Mouse (Mus musculus): ENCODE data around the gene Dpp9. TPM values are rescaled to one million over a fixed set of nuclear protein-coding genes. Genes with fewer than 3 reads are reported as not detected.
A peak's percentile ranks its signal among the peaks of the same experiment; 100 is the strongest.

Dpp9 gene
- total and polyA plus RNA-seq, 2 experiments: 10.7 to 55.4 TPM

GRCm38 (mm10) chr17:56141702-56142605 lies 76.8 kb downstream of the Dpp9 start:
- Histone ChIP-seq H3K27ac (replicated peaks; ENCODE audit: insufficient read depth, low read depth, low read length) (no peak overlapping the region), H3K79me2 (ENCODE audit: control insufficient read depth, insufficient read depth, low read length) (no peaks in the 10 kb centered on the region), H3K9ac (ENCODE audit: low read depth, low read length) (no peak overlapping the region), H3K4me1 (ENCODE audit: control insufficient read depth, insufficient read depth, low read length) (no peaks in the 10 kb centered on the region), H3K4me3 (ENCODE audit: insufficient read depth, low read depth, low read length) (peak overlapping the region; percentile 29; the same call in 1 of the 2 replicates), H3K36me3 (ENCODE audit: control insufficient read depth, insufficient read depth, low read length) (no peaks in the 10 kb centered on the region), H3K27me3 (ENCODE audit: control insufficient read depth, insufficient read depth, low read length) (peaks cover 15% of the 10 kb centered on the region)
- no peak for DNase-seq (ENCODE audit: extremely low read depth, low read depth, low spot score)
- TF ChIP-seq CTCF (IDR thresholded peaks at IDR 0.05; ENCODE audit: low read depth, low read length) (no peak), POLR2A (IDR thresholded peaks at IDR 0.05; ENCODE audit: extremely low read depth, insufficient read depth, low read length) (no peak)
- WGBS: 5% methylated on average over 45 of the region's 47 CpGs

GRCm38 (mm10) chr17:56139858-56140595 lies 78.7 kb downstream of the Dpp9 start, which contains the start of gene Sema6b:
TSS of gene Sema6b (minus strand) at chr17:56140343.
- no peak for DNase-seq (ENCODE audit: extremely low read depth, low read depth, low spot score)
- no peaks in the 10 kb centered on the region for H3K36me3 ChIP-seq (ENCODE audit: control insufficient read depth, insufficient read depth, low read length)
- 4% methylated on average over 79 of the region's 79 CpGs for WGBS
- TF ChIP-seq CTCF (IDR thresholded peaks at IDR 0.05; ENCODE audit: low read depth, low read length) (no peak), POLR2A (IDR thresholded peaks at IDR 0.05; ENCODE audit: extremely low read depth, insufficient read depth, low read length) (no peak)
- no peak within 1 kb of the TSS for H3K27ac ChIP-seq (replicated peaks; ENCODE audit: insufficient read depth, low read depth, low read length)
- H3K4me3 ChIP-seq (ENCODE audit: insufficient read depth, low read depth, low read length): peak within 1 kb of the TSS; percentile 70
- peaks cover 15% of the 10 kb centered on the region for H3K27me3 ChIP-seq (ENCODE audit: control insufficient read depth, insufficient read depth, low read length)
- peak within 1 kb of the TSS; percentile 52 for H3K9ac ChIP-seq (ENCODE audit: low read depth, low read length)
- no peaks in the 10 kb centered on the region for H3K4me1 ChIP-seq (ENCODE audit: control insufficient read depth, insufficient read depth, low read length)
- no peaks in the 10 kb centered on the region for H3K79me2 ChIP-seq (ENCODE audit: control insufficient read depth, insufficient read depth, low read length)

GRCm38 (mm10) chr17:56139355-56139754 lies 79.3 kb downstream of the Dpp9 start:
- H3K9ac ChIP-seq (ENCODE audit: low read depth, low read length): peak overlapping the region; percentile 52; the same call in 1 of the 2 replicates
- WGBS: 17% methylated on average over 21 of the region's 21 CpGs
- H3K4me1 ChIP-seq (ENCODE audit: control insufficient read depth, insufficient read depth, low read length): peaks cover 2% of the 10 kb centered on the region; the same call in 1 of the 2 replicates
- DNase-seq (ENCODE audit: extremely low read depth, low read depth, low spot score): no peak
- H3K36me3 ChIP-seq (ENCODE audit: control insufficient read depth, insufficient read depth, low read length): no peaks in the 10 kb centered on the region
- peak overlapping the region; percentile 70; the same call in 1 of the 2 replicates for H3K4me3 ChIP-seq (ENCODE audit: insufficient read depth, low read depth, low read length)
- peaks cover 15% of the 10 kb centered on the region for H3K27me3 ChIP-seq (ENCODE audit: control insufficient read depth, insufficient read depth, low read length)
- H3K79me2 ChIP-seq (ENCODE audit: control insufficient read depth, insufficient read depth, low read length): no peaks in the 10 kb centered on the region
- no peak for TF ChIP-seq CTCF (IDR thresholded peaks at IDR 0.05; ENCODE audit: low read depth, low read length)
- TF ChIP-seq POLR2A (IDR thresholded peaks at IDR 0.05; ENCODE audit: extremely low read depth, insufficient read depth, low read length): no peak
- H3K27ac ChIP-seq (replicated peaks; ENCODE audit: insufficient read depth, low read depth, low read length): no peak overlapping the region

GRCm38 (mm10) chr17:56137839-56138613 lies 80.7 kb downstream of the Dpp9 start:
- peaks cover 5% of the 10 kb centered on the region; the same call in 1 of the 2 replicates for H3K4me1 ChIP-seq (ENCODE audit: control insufficient read depth, insufficient read depth, low read length)
- no peak for DNase-seq (ENCODE audit: extremely low read depth, low read depth, low spot score)
- peaks cover 15% of the 10 kb centered on the region for H3K27me3 ChIP-seq (ENCODE audit: control insufficient read depth, insufficient read depth, low read length)
- no peak overlapping the region for H3K27ac ChIP-seq (replicated peaks; ENCODE audit: insufficient read depth, low read depth, low read length)
- no peak overlapping the region for H3K4me3 ChIP-seq (ENCODE audit: insufficient read depth, low read depth, low read length)
- TF ChIP-seq CTCF (IDR thresholded peaks at IDR 0.05; ENCODE audit: low read depth, low read length) (no peak), POLR2A (IDR thresholded peaks at IDR 0.05; ENCODE audit: extremely low read depth, insufficient read depth, low read length) (no peak)
- 43% methylated on average over 25 of the region's 25 CpGs for WGBS
- no peak overlapping the region for H3K9ac ChIP-seq (ENCODE audit: low read depth, low read length)
- H3K36me3 ChIP-seq (ENCODE audit: control insufficient read depth, insufficient read depth, low read length): no peaks in the 10 kb centered on the region
- H3K79me2 ChIP-seq (ENCODE audit: control insufficient read depth, insufficient read depth, low read length): no peaks in the 10 kb centered on the region

Other genes starting within 250 kb of the Dpp9 start
- not detected in 2 replicates for gene Shd, start 248.4 kb downstream of the Dpp9 start, total RNA-seq (2014; rRNA removed)
- gene Shd, start 248.4 kb downstream of the Dpp9 start, polyA plus RNA-seq (2012; rRNA removed): 0.20 and 0.35 TPM in 2 replicates
- not detected in 2 replicates for gene Fsd1, start 232.4 kb downstream of the Dpp9 start, total RNA-seq (2014; rRNA removed)
- gene Fsd1, start 232.4 kb downstream of the Dpp9 start, polyA plus RNA-seq (2012; rRNA removed): not detected in 2 replicates
- 30.9 and 35.3 TPM in 2 replicates for gene Stap2, start 213.3 kb downstream of the Dpp9 start, total RNA-seq (2014; rRNA removed)
- gene Stap2, start 213.3 kb downstream of the Dpp9 start, polyA plus RNA-seq (2012; rRNA removed): 38.8 and 44.8 TPM in 2 replicates
- 86.2 and 93.2 TPM in 2 replicates for gene Mpnd, start 213.2 kb downstream of the Dpp9 start, total RNA-seq (2014; rRNA removed)
- gene Mpnd, start 213.2 kb downstream of the Dpp9 start, polyA plus RNA-seq (2012; rRNA removed): 142 and 175 TPM in 2 replicates
- 8.8 and 10.5 TPM in 2 replicates for gene Sh3gl1, start 182.3 kb downstream of the Dpp9 start, total RNA-seq (2014; rRNA removed)
- 33.5 and 40.0 TPM in 2 replicates for gene Sh3gl1, start 182.3 kb downstream of the Dpp9 start, polyA plus RNA-seq (2012; rRNA removed)
- gene Chaf1a, start 178.5 kb downstream of the Dpp9 start, total RNA-seq (2014; rRNA removed): 0.37 and 0.81 TPM in 2 replicates
- 0.26 and 0.31 TPM in 2 replicates for gene Chaf1a, start 178.5 kb downstream of the Dpp9 start, polyA plus RNA-seq (2012; rRNA removed)
- gene Ubxn6, start 143.9 kb downstream of the Dpp9 start, total RNA-seq (2014; rRNA removed): 34.9 and 42.9 TPM in 2 replicates
- gene Ubxn6, start 143.9 kb downstream of the Dpp9 start, polyA plus RNA-seq (2012; rRNA removed): 55.8 and 56.0 TPM in 2 replicates
- gene Hdgfl2, start 139.3 kb downstream of the Dpp9 start, total RNA-seq (2014; rRNA removed): 11.3 and 13.8 TPM in 2 replicates
- gene Hdgfl2, start 139.3 kb downstream of the Dpp9 start, polyA plus RNA-seq (2012; rRNA removed): 29.0 and 30.2 TPM in 2 replicates
- gene Plin4, start 109.1 kb downstream of the Dpp9 start, total RNA-seq (2014; rRNA removed): 2.1 and 2.3 TPM in 2 replicates
- 1.8 and 2.8 TPM in 2 replicates for gene Plin4, start 109.1 kb downstream of the Dpp9 start, polyA plus RNA-seq (2012; rRNA removed)
- gene Plin5, start 101.3 kb downstream of the Dpp9 start, total RNA-seq (2014; rRNA removed): 19.2 and 24.6 TPM in 2 replicates
- gene Plin5, start 101.3 kb downstream of the Dpp9 start, polyA plus RNA-seq (2012; rRNA removed): 42.7 and 58.2 TPM in 2 replicates
- gene Lrg1, start 96.9 kb downstream of the Dpp9 start, total RNA-seq (2014; rRNA removed): 90.0 and 116 TPM in 2 replicates
- gene Lrg1, start 96.9 kb downstream of the Dpp9 start, polyA plus RNA-seq (2012; rRNA removed): 543 and 600 TPM in 2 replicates
- gene Sema6b, start 78.6 kb downstream of the Dpp9 start, total RNA-seq (2014; rRNA removed): 1.3 TPM in 2 replicates
- 2.7 and 3.9 TPM in 2 replicates for gene Sema6b, start 78.6 kb downstream of the Dpp9 start, polyA plus RNA-seq (2012; rRNA removed)
- gene Tnfaip8l1, start 56.4 kb downstream of the Dpp9 start, total RNA-seq (2014; rRNA removed): 16.2 and 20.9 TPM in 2 replicates
- gene Tnfaip8l1, start 56.4 kb downstream of the Dpp9 start, polyA plus RNA-seq (2012; rRNA removed): 21.8 and 25.5 TPM in 2 replicates
- 89.4 and 91.1 TPM in 2 replicates for gene Mydgf, start 35.0 kb downstream of the Dpp9 start, total RNA-seq (2014; rRNA removed)
- gene Mydgf, start 35.0 kb downstream of the Dpp9 start, polyA plus RNA-seq (2012; rRNA removed): 81.1 and 86.0 TPM in 2 replicates
- gene Fem1a, start 37.9 kb upstream of the Dpp9 start, total RNA-seq (2014; rRNA removed): 11.5 and 12.1 TPM in 2 replicates
- gene Fem1a, start 37.9 kb upstream of the Dpp9 start, polyA plus RNA-seq (2012; rRNA removed): 16.6 and 18.9 TPM in 2 replicates
- 2.5 and 3.4 TPM in 2 replicates for gene Ticam1, start 57.9 kb upstream of the Dpp9 start, total RNA-seq (2014; rRNA removed)
- 20.9 and 27.7 TPM in 2 replicates for gene Ticam1, start 57.9 kb upstream of the Dpp9 start, polyA plus RNA-seq (2012; rRNA removed)
- gene Plin3, start 74.0 kb upstream of the Dpp9 start, total RNA-seq (2014; rRNA removed): 23.0 and 28.1 TPM in 2 replicates
- 20.6 and 21.5 TPM in 2 replicates for gene Plin3, start 74.0 kb upstream of the Dpp9 start, polyA plus RNA-seq (2012; rRNA removed)
- not detected in 2 replicates for gene Arrdc5, start 81.4 kb upstream of the Dpp9 start, total RNA-seq (2014; rRNA removed)
- gene Arrdc5, start 81.4 kb upstream of the Dpp9 start, polyA plus RNA-seq (2012; rRNA removed): not detected in 2 replicates
- 0.92 and 2.7 TPM in 2 replicates for gene Uhrf1, start 84.4 kb upstream of the Dpp9 start, total RNA-seq (2014; rRNA removed)
- gene Uhrf1, start 84.4 kb upstream of the Dpp9 start, polyA plus RNA-seq (2012; rRNA removed): 0.20 and 0.22 TPM in 2 replicates
- gene Kdm4b, start 107.2 kb upstream of the Dpp9 start, total RNA-seq (2014; rRNA removed): 9.5 and 10.4 TPM in 2 replicates
- 13.0 and 15.6 TPM in 2 replicates for gene Kdm4b, start 107.2 kb upstream of the Dpp9 start, polyA plus RNA-seq (2012; rRNA removed)

Data from liver, adult 2 months (tissue).